Mouse (Mus musculus) olfactory bulb, adult 2 months (tissue): ENCODE results near the gene Cwh43. TPM values are rescaled to one million over a fixed set of nuclear protein-coding genes. Genes with fewer than 3 reads are reported as not detected.

Experiments
- H3K27ac ChIP-seq: fragments of 200-500 bp; 2 replicates; pipeline ENCODE4 v1.5.1; 2012; ENCODE audit warnings: low read depth, low read length; ENCODE audit not compliant: insufficient read depth
- H3K4me1 ChIP-seq: fragments of 200-500 bp; 2 replicates; pipeline ENCODE4 v1.6.1; 2012; ENCODE audit warnings: low read length; ENCODE audit not compliant: control insufficient read depth, insufficient read depth
- H3K4me3 ChIP-seq: fragments of 200-500 bp; 2 replicates; pipeline ENCODE4 v1.5.1; 2012; ENCODE audit warnings: mild to moderate bottlenecking, low read depth, low read length, moderate library complexity; ENCODE audit not compliant: insufficient read depth
- CTCF ChIP-seq: fragments of 200-500 bp; IDR thresholded peaks from 2 replicates; pipeline ENCODE4 v1.5.1; 2012; ENCODE audit warnings: low read depth, mild to moderate bottlenecking, low read length, moderate library complexity; ENCODE audit not compliant: insufficient read depth
- POLR2A ChIP-seq: fragments of 200-500 bp; IDR thresholded peaks from 2 replicates; pipeline ENCODE4 v1.6.1; 2012; ENCODE audit warnings: mild to moderate bottlenecking, low read depth, low read length, moderate library complexity; ENCODE audit not compliant: insufficient read depth
- WGBS: fragments of 180-500 bp; shearing (Covaris S2); methylation state at CpG from one replicate; pipeline ENCODE4 v1.1.7; 2018; 5-methylcytosine and 5-hydroxymethylcytosine counted together
- polyA plus RNA-seq: library from polyadenylated mRNA; stranded (reverse); fragments of >200 nt; gene quantifications from 2 replicates; pipeline ENCODE4 v1.2.4, GENCODE M21; 2012; ENCODE audit warnings: low replicate concordance; ENCODE audit not compliant: missing spikeins, insufficient read depth, insufficient read length

Gene Cwh43
- polyA plus RNA-seq, 1 experiment = not detected

DNA sequence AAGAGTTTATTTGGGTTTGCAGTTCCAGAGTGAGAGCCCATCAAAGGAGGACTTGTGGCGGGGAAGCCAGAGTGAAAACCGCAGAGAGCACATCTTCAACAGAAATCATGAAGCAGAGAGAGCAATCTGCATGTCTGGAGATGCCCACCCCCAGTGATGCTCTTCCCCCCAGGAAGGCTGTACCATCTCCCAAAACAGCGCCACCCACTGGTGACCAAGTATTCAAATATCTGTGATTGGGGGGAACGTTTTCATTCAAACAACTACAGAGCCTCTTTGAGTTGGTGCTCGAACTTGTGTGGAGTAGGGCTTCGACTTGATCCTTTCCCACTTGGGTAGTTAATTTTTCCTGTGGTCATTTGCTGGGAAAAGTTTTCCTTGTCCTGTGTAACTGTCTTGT is 1.1 kb upstream of the Cwh43 start:
- H3K27ac ChIP-seq = no peak overlapping the region
- no peak overlapping the region for H3K4me3 ChIP-seq
- 84% methylated on average over 6 of the region's 6 CpGs for WGBS

DNA sequence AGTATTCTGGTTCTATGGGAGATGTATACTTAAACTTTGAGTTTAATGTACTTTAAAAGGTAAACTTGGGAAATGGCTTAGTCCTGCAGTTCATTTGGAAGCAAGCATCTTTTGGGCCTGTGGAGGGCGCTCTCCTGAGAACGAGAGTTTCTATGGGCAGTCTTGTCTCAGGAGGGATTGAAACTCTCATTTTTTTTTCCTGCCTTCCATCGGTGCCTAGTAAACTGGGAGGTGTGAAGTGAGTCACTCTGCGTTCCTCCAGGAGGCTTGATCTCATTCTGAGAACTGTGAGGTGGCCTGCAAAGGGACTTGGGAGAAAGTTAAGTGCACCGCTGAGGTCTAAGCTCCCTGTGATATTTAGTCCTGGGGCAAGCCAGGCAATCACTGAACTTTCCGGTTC is 986 bp downstream of the Cwh43 start:
- Histone ChIP-seq H3K4me1 (peaks cover 11% of the 10 kb centered on the region), H3K4me3 (no peak overlapping the region), H3K27ac (no peak overlapping the region)
- WGBS = 49% methylated on average over 6 of the region's 6 CpGs
- TF ChIP-seq POLR2A (no peak), CTCF (no peak; the same call in 1 of the 2 replicates)

More for the DNA sequence above, 1.1 kb upstream of the Cwh43 start:
- peaks cover 11% of the 10 kb centered on the region for H3K4me1 ChIP-seq
- TF ChIP-seq POLR2A (no peak), CTCF (no peak)

DNA sequence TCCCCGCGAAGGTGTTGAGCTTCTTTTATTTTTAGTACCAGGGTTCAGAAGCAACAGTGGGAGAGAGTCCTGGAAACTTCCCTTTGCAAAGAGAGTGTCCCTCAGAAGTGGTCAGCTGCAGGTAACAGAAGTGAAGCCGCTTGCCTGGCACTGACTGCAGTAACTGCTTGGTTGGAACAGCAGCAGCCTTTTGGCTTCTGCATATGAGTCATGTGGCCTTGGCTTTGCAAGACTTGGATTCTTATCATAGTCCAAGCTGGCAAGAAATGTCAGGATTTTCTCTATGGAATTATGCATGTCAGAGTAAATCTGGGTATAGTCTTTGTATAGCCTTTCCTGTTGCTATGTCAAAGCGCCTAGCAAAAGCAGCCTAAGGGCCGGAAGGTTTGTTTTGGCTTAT is 4.1 kb downstream of the Cwh43 start:
- Histone ChIP-seq H3K4me3 (no peak overlapping the region), H3K27ac (no peak overlapping the region), H3K4me1 (peaks cover 11% of the 10 kb centered on the region)
- 87% methylated on average over 5 of the region's 5 CpGs for WGBS
- TF ChIP-seq CTCF = no peak
- no peak for TF ChIP-seq POLR2A

DNA sequence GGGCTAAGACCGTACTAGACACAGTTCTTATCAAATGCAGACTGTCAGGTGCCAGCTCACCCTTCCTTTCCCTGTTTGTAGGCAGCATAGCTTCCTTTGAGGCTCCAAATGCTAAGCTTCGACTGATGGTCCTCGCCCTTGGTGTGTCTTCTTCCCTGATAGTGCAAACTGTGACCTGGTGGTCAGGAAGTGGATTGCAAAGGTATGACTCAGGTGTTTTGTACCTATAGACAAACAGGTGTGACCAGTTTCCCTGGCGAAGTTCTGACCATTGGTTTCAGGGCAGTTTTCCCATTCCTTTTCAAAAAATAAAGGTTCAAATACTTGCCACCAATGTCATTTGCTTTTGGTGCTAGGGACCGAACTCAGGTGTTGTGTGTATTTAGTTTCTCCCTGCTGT is 5.9 kb downstream of the Cwh43 start:
- H3K4me3 ChIP-seq = no peak overlapping the region
- TF ChIP-seq POLR2A = no peak
- TF ChIP-seq CTCF = no peak
- 89% methylated on average over 5 of the region's 5 CpGs for WGBS
- H3K4me1 ChIP-seq = no peaks in the 10 kb centered on the region
- no peak overlapping the region for H3K27ac ChIP-seq

DNA sequence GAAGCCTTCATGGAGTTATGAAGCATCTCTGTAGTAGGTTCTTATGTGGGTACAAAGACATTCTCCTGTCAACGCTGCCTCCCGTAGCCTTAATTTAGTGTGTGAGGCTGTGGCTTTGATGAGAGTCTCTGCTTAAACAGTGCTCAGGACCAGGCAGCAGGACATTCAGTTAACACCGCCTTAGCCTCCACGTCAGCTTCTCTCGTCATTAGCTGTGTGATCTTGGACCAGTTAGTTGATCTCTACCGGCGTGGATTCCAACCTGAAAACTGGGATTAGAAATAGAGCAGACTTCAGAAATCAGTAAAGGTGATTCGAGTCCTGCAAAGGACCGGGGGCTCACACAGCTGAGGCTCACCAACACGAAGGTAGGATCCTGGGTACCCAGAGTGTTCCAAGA is 8.3 kb downstream of the Cwh43 start:
- Histone ChIP-seq H3K4me1 (no peaks in the 10 kb centered on the region), H3K4me3 (no peak overlapping the region), H3K27ac (no peak overlapping the region)
- TF ChIP-seq CTCF (no peak), POLR2A (no peak)
- WGBS = 96% methylated on average over 10 of the region's 10 CpGs

DNA sequence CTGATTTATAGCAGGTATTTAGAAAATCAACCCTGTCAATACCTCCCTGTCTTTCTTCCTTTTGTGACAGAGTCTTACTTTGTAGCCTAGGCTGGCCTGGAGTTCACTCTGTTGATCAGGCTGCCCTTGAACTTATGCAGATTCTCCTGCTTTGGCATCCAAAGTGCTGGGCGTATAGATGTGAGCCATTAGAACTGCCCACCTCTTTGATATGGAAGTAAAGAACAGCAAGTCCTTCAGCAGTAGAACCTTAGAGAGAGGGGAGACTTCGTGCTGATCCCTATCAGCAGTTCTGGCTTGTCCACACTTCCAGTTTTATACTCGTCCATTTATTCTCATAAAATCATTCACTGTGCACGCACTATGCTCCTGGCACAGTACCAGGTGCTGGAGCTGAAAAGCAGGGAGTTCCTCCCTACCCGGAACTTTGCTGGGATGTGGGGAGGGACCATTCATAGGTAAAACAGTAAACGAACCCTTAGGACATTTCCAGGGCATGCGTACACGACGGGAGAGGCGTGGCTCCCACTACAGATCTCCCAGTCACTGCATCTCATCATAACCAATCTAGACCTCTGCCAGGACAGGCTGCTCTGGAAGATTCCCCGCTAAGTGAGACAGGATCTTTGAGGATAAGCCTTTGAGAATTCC is 13.3 kb downstream of the Cwh43 start:
- Histone ChIP-seq H3K27ac (no peak overlapping the region), H3K4me1 (no peaks in the 10 kb centered on the region), H3K4me3 (no peak overlapping the region)
- TF ChIP-seq POLR2A (no peak), CTCF (no peak)
- WGBS = 67% methylated on average over 11 of the region's 11 CpGs

DNA sequence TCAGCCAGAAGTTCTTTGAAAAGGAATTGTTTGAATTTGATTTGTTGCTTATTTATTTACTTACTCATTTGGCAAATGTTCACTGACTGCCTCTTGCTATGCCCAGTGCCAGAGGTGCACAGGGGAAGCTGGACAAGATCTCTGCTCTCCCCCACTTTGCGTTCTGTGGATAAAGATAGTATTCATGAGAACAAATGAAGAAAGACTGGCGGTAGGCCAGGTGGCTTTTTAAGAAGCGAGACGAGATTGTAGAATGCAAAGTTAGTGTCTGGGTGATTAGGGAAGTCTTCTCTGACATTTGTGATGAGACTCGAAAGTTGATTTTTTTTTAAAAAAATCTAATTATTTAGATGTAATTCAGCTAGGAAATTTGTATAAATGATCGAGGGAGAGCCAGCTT is 20.9 kb downstream of the Cwh43 start:
- 61% methylated on average over 6 of the region's 6 CpGs for WGBS
- H3K4me1 ChIP-seq = no peaks in the 10 kb centered on the region
- no peak for TF ChIP-seq CTCF
- TF ChIP-seq POLR2A = no peak

DNA sequence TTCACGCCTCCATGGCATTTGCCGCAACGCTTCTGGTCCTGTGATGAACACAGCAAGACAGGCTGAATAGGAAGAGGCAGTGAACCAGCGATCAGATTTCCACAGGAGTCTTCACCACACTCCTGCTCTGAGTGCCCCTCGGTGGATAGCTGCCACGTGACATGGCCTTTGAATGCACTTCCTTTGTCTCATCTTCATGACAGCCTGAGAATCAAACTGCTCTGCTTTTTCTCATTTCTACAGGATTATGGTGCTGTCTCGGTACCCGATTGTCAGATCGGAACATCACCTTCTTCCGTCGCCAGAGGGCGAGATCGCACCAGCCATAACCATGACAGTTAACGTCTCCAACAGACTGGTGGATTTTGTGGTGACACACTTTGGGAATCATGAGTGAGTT is 25.7 kb downstream of the Cwh43 start:
- WGBS = 12% methylated on average over 14 of the region's 14 CpGs
- Histone ChIP-seq H3K4me1 (no peaks in the 10 kb centered on the region), H3K27ac (no peak overlapping the region), H3K4me3 (no peak overlapping the region)
- TF ChIP-seq CTCF (peak; percentile 56), POLR2A (no peak)

More for the DNA sequence above, 20.9 kb downstream of the Cwh43 start:
- no peak overlapping the region for H3K27ac ChIP-seq
- H3K4me3 ChIP-seq = no peak overlapping the region

DNA sequence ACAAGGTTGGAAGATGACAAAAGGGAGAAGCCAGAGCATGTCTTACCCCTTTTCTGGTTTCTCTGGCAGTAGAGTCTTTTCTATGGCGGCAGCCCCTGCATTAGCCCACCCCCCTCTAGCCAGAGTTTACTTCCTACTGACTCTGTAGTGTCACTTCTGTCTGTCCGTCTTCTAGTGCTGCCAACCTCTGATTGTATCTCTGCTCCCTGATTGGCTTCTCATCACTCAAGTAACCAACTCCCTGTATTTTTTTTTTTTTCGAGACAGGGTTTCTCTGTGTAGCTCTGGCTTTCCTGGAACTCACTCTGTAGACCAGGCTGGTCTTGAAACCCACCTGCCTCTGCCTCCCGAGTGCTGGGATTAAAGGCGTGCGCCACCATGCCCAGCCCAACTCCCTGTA is 26.9 kb downstream of the Cwh43 start:
- Histone ChIP-seq H3K4me1 (no peaks in the 10 kb centered on the region), H3K4me3 (no peak overlapping the region), H3K27ac (no peak overlapping the region)
- 92% methylated on average over 6 of the region's 6 CpGs for WGBS
- TF ChIP-seq POLR2A (no peak), CTCF (no peak)
